Mouse (Mus musculus) cortical plate, adult 2 months (tissue): ENCODE results near the gene Banf2.

Source experiments
- CTCF ChIP-seq: fragments of 200-500 bp; IDR thresholded peaks from 2 replicates; pipeline ENCODE4 v1.5.1; 2011; ENCODE audit warnings: mild to moderate bottlenecking, control low read depth, low read length; ENCODE audit not compliant: insufficient read depth; ENCODE audit errors: extremely low read depth
- POLR2A ChIP-seq: fragments of 200-500 bp; IDR thresholded peaks from 2 replicates; pipeline ENCODE4 v1.6.1; 2011; ENCODE audit warnings: mild to moderate bottlenecking, low read length, control low read depth; ENCODE audit not compliant: insufficient read depth; ENCODE audit errors: extremely low read depth

GRCm38 (mm10) chr2:144072642-144073041, 39.8 kb downstream of the Banf2 start:
- TF ChIP-seq CTCF (no peak), POLR2A (no peak)
